Mouse (Mus musculus) cerebellum, postnatal 4 days (tissue): Measurements from ENCODE around the gene C130050O18Rik.
"Not testable (repeated sequence)": the region's sequence is repeated elsewhere in the genome, so short reads cannot be mapped to it uniquely, and the experiment has no call there.

Source experiments
- DNase-seq, 2 experiments: peaks; one replicate each; pipeline ENCODE4 v3.0.0; 2022; ENCODE audit warnings: low spot score in 2 of 2, mixed read lengths in 1 of 2

Gene C130050O18Rik

DNA sequence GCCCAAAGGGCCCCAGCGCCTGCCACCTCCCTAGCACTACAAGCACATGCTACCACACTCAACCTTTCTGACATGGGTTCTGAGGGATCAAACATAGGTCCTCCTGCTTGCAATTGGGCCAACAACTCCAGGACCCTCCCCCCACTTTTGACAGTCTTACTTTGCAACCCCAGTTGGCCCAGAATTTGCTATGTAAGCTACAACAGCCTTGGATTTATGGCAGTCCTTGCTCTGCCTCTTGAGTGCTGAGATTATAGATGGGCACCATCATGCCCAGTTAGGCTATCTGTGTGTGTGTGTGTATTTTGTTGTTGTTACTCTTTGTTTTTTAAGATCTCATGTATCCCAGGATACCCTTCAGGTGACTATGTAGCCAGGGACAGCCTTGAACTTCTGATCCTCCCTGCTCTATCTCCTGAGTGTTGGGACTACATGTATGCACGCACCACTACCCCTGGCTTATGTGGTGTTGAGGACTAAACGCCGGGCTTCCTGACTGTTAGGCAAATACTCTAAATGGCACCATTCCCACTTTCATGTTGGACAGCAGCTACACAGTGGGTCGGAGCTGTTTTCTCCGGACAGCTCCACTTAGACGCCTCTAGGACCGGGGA lies 25.2 kb upstream of the C130050O18Rik start:
- no peak for DNase-seq

GRCm38 (mm10) chr5:139380385-139381248 lies 24.5 kb upstream of the C130050O18Rik start:
- peak; percentile 53 to 82 for DNase-seq

- no peak for DNase-seq
These were observed 23.2 kb upstream of the C130050O18Rik start for GRCm38 (mm10) chr5:139381586-139382513.

DNA sequence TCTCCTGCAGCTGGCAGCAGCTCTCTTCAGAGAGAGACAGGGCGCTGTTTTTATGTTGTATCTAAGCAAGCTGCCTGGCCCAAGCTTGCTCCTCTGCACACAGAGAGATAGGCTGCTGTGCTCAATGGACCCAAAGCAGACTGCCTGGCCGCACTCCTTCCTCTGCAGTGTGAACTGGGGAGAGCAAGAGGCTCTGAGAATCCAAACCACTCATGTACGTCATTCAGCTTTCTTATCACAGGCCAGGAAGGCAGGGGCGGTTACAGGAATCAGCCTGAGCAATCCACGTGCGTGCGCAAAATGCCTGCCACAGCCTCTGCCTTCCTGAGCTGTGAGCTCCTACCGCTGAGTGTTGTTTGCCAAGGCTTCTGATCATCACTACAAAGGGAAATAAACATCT lies 22.3 kb upstream of the C130050O18Rik start:
- no peak for DNase-seq

DNA sequence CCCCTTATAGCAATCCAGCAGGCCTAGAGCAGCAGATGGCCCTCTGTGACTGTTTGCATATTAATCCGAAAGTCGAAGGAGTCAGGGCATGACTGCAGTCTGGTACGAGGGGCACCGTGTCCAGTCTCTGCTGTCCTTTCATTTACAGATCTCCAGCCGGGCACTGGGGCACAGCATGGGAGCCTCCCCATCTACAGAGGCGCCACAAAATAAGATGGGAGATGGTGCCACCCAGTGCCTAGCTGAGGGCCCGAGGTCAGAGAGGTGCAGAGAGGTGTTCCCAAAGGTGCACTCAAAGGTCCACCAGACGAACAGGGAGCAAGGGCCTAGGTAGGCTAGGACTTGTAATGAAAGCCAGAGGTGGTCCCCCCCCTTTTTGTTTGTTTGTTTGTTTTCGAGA lies 21.8 kb upstream of the C130050O18Rik start:
- no peak for DNase-seq

GRCm38 (mm10) chr5:139384531-139384930 lies 20.5 kb upstream of the C130050O18Rik start:
- no peak for DNase-seq

DNA sequence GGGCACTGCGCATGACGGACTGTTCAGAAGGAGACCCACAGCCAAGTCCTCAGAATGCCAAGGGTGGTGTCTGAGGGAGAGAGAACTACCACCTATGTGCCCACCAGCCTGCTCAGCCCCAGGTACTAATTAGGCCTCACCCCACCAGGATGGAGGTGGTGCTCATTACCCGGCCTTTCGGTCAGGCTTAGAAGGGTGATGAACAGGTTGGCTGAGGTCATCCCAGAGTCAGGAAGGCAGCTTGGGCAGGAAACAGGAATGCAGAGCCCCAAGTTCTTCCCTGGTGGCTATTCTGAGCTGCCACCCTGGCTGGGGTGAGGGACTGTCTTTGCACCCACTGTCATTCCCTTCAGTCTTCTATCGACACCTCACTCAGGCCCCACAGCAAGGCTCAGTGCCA lies 19.0 kb upstream of the C130050O18Rik start:
- no peak for DNase-seq

DNA sequence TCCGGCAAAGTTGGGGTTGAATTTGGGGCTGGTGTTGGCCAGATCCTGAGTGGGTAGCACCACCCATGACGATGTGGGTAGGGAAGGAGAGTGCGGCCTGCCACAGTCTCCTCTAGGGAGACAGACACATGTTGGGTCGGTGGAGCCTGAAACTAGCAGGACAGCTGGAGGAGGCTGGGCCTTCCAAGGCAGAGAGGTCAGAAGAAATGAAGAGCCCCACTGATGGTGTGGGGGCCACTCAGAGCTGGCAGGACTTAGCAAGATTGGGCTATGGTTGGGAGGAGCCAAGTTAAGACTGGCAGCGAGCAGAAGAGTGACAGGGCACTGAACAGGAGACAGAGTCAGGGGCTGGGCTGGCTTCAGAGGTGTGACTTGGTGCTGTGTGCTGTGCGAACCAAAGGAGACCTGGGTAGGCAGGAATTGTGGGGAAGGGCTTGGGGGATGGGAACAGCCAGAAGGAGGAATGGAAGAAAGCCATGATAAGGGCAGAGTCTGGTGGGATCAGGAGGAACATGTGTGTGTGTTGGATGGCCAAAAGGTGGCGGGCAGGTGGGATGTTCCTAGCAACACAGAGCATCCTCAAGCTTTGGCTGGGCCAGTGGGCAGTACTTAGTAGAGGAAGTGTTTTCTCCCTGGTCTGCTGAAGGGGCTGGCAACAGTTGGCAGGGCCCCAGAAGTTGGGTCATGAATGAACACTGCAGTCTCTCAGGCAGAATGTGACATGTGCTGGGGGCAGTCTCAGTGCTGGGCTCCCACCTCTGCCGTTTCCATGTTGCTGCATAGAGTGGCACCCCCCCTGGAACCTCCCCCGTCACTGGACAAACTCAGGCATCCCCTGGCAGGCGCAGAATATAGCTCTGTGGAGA lies 17.5 kb upstream of the C130050O18Rik start:
- DNase-seq = peak in 1 of 2 experiments; percentile 58

GRCm38 (mm10) chr5:139388195-139388570 lies 16.9 kb upstream of the C130050O18Rik start:
- DNase-seq = no peak

- DNase-seq = peak in 1 of 2 experiments; percentile 28
These were observed 16.1 kb upstream of the C130050O18Rik start for GRCm38 (mm10) chr5:139388694-139389675.

GRCm38 (mm10) chr5:139389676-139390061 lies 15.4 kb upstream of the C130050O18Rik start:
- peak in 1 of 2 experiments; percentile 30 for DNase-seq

- not testable (repeated sequence) for DNase-seq
These were observed 14.6 kb upstream of the C130050O18Rik start for GRCm38 (mm10) chr5:139390324-139391119.

DNA sequence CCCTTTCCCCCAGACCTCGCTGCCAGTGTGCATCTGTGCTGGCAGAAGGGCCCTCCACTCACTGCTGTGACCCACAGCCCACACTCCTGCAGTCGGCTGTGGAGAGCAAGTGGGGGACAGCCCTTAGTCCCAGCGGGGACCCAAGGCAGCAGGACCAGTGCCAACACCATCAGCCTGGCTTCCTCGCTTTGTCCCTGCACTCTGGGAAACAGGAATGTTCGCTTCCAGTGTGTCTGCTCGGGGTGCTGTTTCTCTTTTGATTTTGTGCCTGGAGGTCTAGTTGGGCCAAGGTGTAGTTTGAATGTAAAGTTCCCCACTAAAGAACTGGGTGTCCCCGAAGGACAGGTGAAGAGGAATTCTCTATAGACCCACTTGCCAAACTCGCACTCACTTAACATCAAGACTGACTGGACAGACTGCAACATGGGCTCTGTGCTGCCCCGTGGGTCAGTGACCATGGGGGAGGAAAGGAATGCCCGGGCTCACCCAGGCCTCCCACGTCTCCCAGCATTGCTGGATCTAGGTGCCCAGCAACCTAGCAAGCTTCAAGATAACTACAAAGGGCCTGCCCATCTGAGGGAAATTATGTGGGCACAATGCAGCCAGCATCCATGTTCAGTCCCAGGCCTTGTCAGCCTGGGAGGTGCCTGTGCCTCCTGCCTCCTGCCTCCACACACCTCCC lies 13.6 kb upstream of the C130050O18Rik start:
- DNase-seq = peak in 1 of 2 experiments; percentile 54

DNA sequence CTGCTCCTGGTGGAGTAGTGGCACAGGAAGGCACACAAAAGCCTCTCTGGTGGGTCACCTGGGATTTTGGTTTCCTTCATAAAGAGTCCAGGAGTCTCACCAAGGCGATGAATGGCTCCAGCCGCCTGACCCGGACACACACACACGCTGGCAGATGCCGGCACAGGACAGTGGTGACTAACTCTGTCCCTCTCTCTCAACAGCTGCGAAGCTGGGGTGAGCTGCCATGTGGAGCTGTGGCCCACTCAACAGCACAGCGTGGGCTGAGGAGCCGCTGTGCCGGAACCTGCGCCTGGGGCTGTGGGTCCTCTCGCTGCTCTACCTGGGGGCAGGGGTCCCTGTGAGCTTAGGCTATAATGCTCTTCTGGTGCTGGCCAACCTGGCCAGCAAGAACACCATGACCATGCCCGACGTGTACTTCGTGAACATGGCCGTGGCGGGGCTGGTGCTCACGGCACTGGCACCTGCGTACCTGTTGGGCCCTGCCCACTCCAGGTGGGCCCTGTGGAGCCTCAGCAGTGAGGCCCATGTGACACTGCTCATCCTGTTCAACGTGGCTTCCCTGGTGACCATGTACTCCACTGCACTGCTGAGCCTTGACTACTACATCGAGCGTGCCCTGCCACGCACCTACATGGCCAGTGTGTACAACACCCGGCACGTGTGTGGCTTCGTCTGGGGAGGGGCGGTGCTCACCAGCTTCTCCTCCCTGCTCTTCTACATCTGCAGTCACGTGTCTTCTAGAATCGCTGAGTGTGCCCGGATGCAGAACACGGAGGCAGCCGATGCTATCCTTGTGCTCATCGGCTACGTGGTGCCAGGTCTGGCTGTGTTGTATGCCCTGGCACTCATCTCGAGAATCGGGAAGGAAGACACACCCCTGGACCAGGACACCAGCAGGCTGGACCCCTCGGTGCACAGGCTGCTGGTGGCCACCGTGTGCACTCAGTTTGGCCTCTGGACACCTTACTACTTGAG lies 12.6 kb upstream of the C130050O18Rik start:
- DNase-seq = no peak

DNA sequence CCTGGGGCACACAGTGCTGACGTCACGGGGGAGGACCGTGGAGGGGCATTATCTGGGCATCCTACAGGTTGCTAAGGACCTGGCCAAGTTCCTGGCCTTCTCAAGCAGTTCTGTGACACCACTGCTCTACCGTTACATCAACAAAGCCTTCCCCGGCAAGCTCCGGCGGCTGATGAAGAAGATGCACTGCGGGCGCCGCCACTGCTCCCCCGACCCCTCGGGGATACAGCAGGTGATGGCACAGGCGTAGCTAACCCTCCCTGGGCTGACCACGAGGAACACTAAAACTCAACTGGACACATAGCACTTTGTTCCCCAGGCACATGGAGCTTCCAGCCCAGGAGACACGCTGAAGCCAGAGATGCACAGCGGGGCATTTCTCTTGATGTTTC lies 11.9 kb upstream of the C130050O18Rik start:
- DNase-seq = no peak

- no peak for DNase-seq
These were observed 10.7 kb upstream of the C130050O18Rik start for GRCm38 (mm10) chr5:139394399-139394798.

- no peak for DNase-seq
These were observed 9.6 kb upstream of the C130050O18Rik start for GRCm38 (mm10) chr5:139395528-139395927.
